Mouse (Mus musculus): Measurements from ENCODE around the gene Olfr508. TPM values are rescaled to one million over a fixed set of nuclear protein-coding genes. Genes with fewer than 3 reads are reported as not detected.
"Not testable (repeated sequence)": the region's sequence is repeated elsewhere in the genome, so short reads cannot be mapped to it uniquely, and the experiment has no call there.

The Olfr508 gene
- polyA plus RNA-seq (2015; fragmentation: Nextera tagmentation; extraction: Ambion mirVana) = not detected in 2 replicates

GRCm38 (mm10) chr7:108629694-108630093 lies at the start of gene Olfr508:
TSS of gene Olfr508 (plus strand) at chr7:108629994.
- no peak for DNase-seq (ENCODE audit: low spot score)

- DNase-seq (ENCODE audit: low spot score) = no peak
These were observed 40.0 kb upstream of the Olfr508 start for GRCm38 (mm10) chr7:108589797-108590196.

- DNase-seq (ENCODE audit: low spot score) = not testable (repeated sequence)
These were observed 27.9 kb upstream of the Olfr508 start for GRCm38 (mm10) chr7:108601916-108602315.

GRCm38 (mm10) chr7:108610487-108610886 lies 19.3 kb upstream of the Olfr508 start, which contains the start of gene Olfr506:
TSS of gene Olfr506 (plus strand) at chr7:108610787.
- no peak for DNase-seq (ENCODE audit: low spot score)

- DNase-seq (ENCODE audit: low spot score) = no peak
These were observed 15.7 kb upstream of the Olfr508 start for GRCm38 (mm10) chr7:108614110-108614509.

GRCm38 (mm10) chr7:108616781-108617180 lies 13.0 kb upstream of the Olfr508 start:
- not testable (repeated sequence) for DNase-seq (ENCODE audit: low spot score)

- DNase-seq (ENCODE audit: low spot score) = no peak
These were observed 8.3 kb upstream of the Olfr508 start, which contains the start of gene Olfr507 for GRCm38 (mm10) chr7:108621514-108621913. TSS of gene Olfr507 (plus strand) at chr7:108621814.

- no peak for DNase-seq (ENCODE audit: low spot score)
These were observed 22.0 kb downstream of the Olfr508 start, which contains the start of gene Olfr509 for GRCm38 (mm10) chr7:108651806-108652205. TSS of gene Olfr509 (minus strand) at chr7:108651906.

- no peak for DNase-seq (ENCODE audit: low spot score)
These were observed 32.6 kb downstream of the Olfr508 start for GRCm38 (mm10) chr7:108662419-108662818.

GRCm38 (mm10) chr7:108666118-108666517 lies 36.3 kb downstream of the Olfr508 start, which contains the start of gene Olfr510:
TSS of gene Olfr510 (plus strand) at chr7:108666418.
- DNase-seq (ENCODE audit: low spot score) = no peak

GRCm38 (mm10) chr7:108671058-108671457 lies 41.3 kb downstream of the Olfr508 start:
- no peak for DNase-seq (ENCODE audit: low spot score)

GRCm38 (mm10) chr7:108678886-108679285 lies 49.1 kb downstream of the Olfr508 start:
- DNase-seq (ENCODE audit: low spot score) = no peak

Other genes with a start within 250 kb of the Olfr508 start
- gene Olfr495, start 236.8 kb upstream of the Olfr508 start, polyA plus RNA-seq (2015; fragmentation: Nextera tagmentation; extraction: Ambion mirVana) = not detected in 2 replicates
- gene Olfr497, start 209.6 kb upstream of the Olfr508 start, polyA plus RNA-seq (2015; fragmentation: Nextera tagmentation; extraction: Ambion mirVana) = not detected in 2 replicates
- not detected in 2 replicates for gene Olfr498, start 164.7 kb upstream of the Olfr508 start, polyA plus RNA-seq (2015; fragmentation: Nextera tagmentation; extraction: Ambion mirVana)
- not detected in 2 replicates for gene Olfr502, start 104.9 kb upstream of the Olfr508 start, polyA plus RNA-seq (2015; fragmentation: Nextera tagmentation; extraction: Ambion mirVana)
- gene Olfr503, start 85.5 kb upstream of the Olfr508 start, polyA plus RNA-seq (2015; fragmentation: Nextera tagmentation; extraction: Ambion mirVana) = not detected in 2 replicates
- gene Olfr504, start 64.2 kb upstream of the Olfr508 start, polyA plus RNA-seq (2015; fragmentation: Nextera tagmentation; extraction: Ambion mirVana) = not detected in 2 replicates
- gene Olfr506, start 19.2 kb upstream of the Olfr508 start, polyA plus RNA-seq (2015; fragmentation: Nextera tagmentation; extraction: Ambion mirVana) = not detected in 2 replicates
- gene Olfr507, start 8.2 kb upstream of the Olfr508 start, polyA plus RNA-seq (2015; fragmentation: Nextera tagmentation; extraction: Ambion mirVana) = not detected in 2 replicates
- gene Olfr509, start 21.9 kb downstream of the Olfr508 start, polyA plus RNA-seq (2015; fragmentation: Nextera tagmentation; extraction: Ambion mirVana) = not detected in 2 replicates
- gene Olfr510, start 36.4 kb downstream of the Olfr508 start, polyA plus RNA-seq (2015; fragmentation: Nextera tagmentation; extraction: Ambion mirVana) = not detected in 2 replicates
- not detected in 2 replicates for gene Olfr512, start 83.3 kb downstream of the Olfr508 start, polyA plus RNA-seq (2015; fragmentation: Nextera tagmentation; extraction: Ambion mirVana)
- not detected in 2 replicates for gene Olfr513, start 121.0 kb downstream of the Olfr508 start, polyA plus RNA-seq (2015; fragmentation: Nextera tagmentation; extraction: Ambion mirVana)
- not detected in 2 replicates for gene Olfr514, start 196.0 kb downstream of the Olfr508 start, polyA plus RNA-seq (2015; fragmentation: Nextera tagmentation; extraction: Ambion mirVana)
- gene Olfr516, start 220.5 kb downstream of the Olfr508 start, polyA plus RNA-seq (2015; fragmentation: Nextera tagmentation; extraction: Ambion mirVana) = not detected in 2 replicates
- gene Olfr517, start 242.4 kb downstream of the Olfr508 start, polyA plus RNA-seq (2015; fragmentation: Nextera tagmentation; extraction: Ambion mirVana) = not detected in 2 replicates